Mouse (Mus musculus) forebrain, embryonic 15.5 days (tissue): ENCODE data around the gene Cnot3. TPM values are rescaled to one million over a fixed set of nuclear protein-coding genes. Genes with fewer than 3 reads are reported as not detected.
A peak's percentile ranks its signal among the peaks of the same experiment; 100 is the strongest.

Experiments
- ATAC-seq: fragments of 200-750 bp; cut with Nextera tagmentation; replicated peaks from 2 replicates; pipeline ENCODE4 v1.8.0; 2017; ENCODE audit warnings: mild to moderate bottlenecking, moderate TSS enrichment, moderate library complexity
- H3K27ac ChIP-seq: fragments of 300-500 bp; sonication (generic); replicated peaks from 2 replicates; pipeline ENCODE4 v1.5.1; 2015; ENCODE audit warnings: mild to moderate bottlenecking, inconsistent platforms
- H3K27me3 ChIP-seq: fragments of 300-500 bp; sonication (generic); 2 replicates; pipeline ENCODE4 v1.6.1; 2015; ENCODE audit warnings: inconsistent platforms
- H3K36me3 ChIP-seq: fragments of 300-500 bp; sonication (generic); 2 replicates; pipeline ENCODE4 v1.6.1; 2015; ENCODE audit warnings: mild to moderate bottlenecking, inconsistent platforms
- H3K4me1 ChIP-seq: fragments of 300-500 bp; sonication (generic); 2 replicates; pipeline ENCODE4 v1.6.1; 2015; ENCODE audit warnings: inconsistent platforms
- H3K4me2 ChIP-seq: fragments of 300-500 bp; sonication (generic); replicated peaks from 2 replicates; pipeline ENCODE4 v1.6.1; 2015; ENCODE audit warnings: mild to moderate bottlenecking, inconsistent platforms
- H3K4me3 ChIP-seq: fragments of 300-500 bp; sonication (generic); 2 replicates; pipeline ENCODE4 v1.5.1; 2015; ENCODE audit warnings: mild to moderate bottlenecking, inconsistent platforms
- H3K9ac ChIP-seq: fragments of 300-500 bp; sonication (generic); replicated peaks from 2 replicates; pipeline ENCODE4 v1.6.1; 2015; ENCODE audit warnings: mild to moderate bottlenecking, inconsistent platforms
- H3K9me3 ChIP-seq: fragments of 300-500 bp; sonication (generic); 2 replicates; pipeline ENCODE4 v1.6.1; 2016; ENCODE audit warnings: inconsistent platforms
- WGBS: fragments of 180-500 bp; shearing (Covaris S2); methylation state at CpG from one replicate; pipeline ENCODE4 v1.1.7; 2015; ENCODE audit warnings: mixed read lengths; 5-methylcytosine and 5-hydroxymethylcytosine counted together
- polyA plus RNA-seq: library from polyadenylated mRNA; unstranded; fragments of >200 nt; fragmentation: Nextera tagmentation; extraction: Ambion mirVana; gene quantifications from 2 replicates; pipeline ENCODE4 v1.2.1, GENCODE M21; 2015

The Cnot3 gene
- polyA plus RNA-seq, 1 experiment from 2014 or later, result 49.5 TPM

DNA sequence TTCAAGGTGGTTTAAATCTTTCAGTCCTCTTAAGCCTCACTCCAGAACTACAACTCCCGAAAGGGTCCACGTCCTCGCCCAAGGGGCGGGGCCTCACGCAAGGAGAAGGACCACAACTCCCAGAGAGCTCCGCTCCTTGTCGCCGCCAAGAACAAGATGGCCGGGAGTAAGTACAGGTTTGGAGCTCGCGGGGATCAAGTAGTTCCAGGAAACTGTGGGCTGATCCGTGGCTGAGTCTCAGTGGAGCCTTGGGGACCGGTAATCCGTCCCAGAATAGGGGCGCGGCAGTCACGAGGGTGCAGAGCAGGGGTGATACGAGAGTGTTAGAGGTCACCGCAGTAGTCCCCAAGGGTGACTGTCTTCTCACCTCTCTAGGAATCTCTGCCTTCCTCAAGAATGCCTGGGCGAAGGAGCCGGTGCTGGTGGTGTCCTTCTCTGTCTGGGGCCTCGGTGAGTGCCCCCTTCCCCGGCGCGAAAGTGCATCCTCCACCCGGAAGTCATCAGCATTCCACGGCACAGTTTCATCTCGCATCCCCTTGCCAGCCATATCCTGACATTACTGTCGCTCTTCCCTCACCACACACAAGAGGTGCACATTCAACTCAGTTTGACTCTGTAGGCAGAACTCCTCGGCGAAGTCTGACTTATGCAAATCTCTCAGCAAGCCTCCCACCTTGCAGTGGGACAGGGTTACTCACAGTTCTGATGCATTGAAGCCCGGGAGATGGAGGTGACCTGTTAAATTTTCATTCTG is 27.6 kb upstream of the Cnot3 start, which contains the start of gene Ndufa3:
Ndufa3 (plus strand) TSS at position 132 of the 754 bp plus-strand sequence.
- Histone ChIP-seq H3K36me3 (peaks cover 15% of the 10 kb centered on the region), H3K4me2 (peak within 1 kb of the TSS; percentile 73), H3K27me3 (no peaks in the 10 kb centered on the region), H3K9me3 (no peaks in the 10 kb centered on the region), H3K4me3 (peak within 1 kb of the TSS; percentile 62), H3K4me1 (peaks cover 14% of the 10 kb centered on the region), H3K27ac (peak within 1 kb of the TSS; percentile 50), H3K9ac (peak within 1 kb of the TSS; percentile 74)
- under 1% methylated on average over 32 of the region's 32 CpGs for WGBS
- ATAC-seq, result peak; percentile 98

DNA sequence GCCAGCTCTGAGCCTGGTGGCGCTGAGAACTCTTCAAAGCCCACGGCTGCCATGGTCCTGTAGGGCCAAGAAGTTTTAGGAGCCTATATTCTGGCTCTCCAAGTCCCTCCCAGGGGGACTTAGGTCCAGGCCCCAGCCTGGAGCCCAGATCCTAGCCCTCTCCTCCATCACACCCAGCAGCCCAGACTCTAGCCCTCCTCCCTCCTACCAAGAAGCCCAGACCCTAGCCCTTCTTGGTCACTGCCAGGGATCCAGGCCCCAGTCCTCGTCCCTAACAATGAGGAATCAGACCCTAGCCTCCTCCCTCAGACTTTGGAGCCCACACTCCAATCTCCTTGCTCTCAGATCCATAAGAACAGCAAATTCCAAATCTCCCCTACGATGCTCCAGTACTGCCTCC is 16.0 kb upstream of the Cnot3 start:
- H3K9me3 ChIP-seq, result no peaks in the 10 kb centered on the region
- H3K4me1 ChIP-seq, result peaks cover 30% of the 10 kb centered on the region
- H3K4me2 ChIP-seq, result peak overlapping the region; percentile 97
- peaks cover 18% of the 10 kb centered on the region for H3K36me3 ChIP-seq
- peak overlapping the region; percentile 88 for H3K4me3 ChIP-seq
- peak overlapping the region; percentile 82 for H3K9ac ChIP-seq
- peak overlapping the region; percentile 86 for H3K27ac ChIP-seq
- peak; percentile 60 for ATAC-seq
- WGBS, result 33% methylated on average over 4 of the region's 4 CpGs
- H3K27me3 ChIP-seq, result no peaks in the 10 kb centered on the region

DNA sequence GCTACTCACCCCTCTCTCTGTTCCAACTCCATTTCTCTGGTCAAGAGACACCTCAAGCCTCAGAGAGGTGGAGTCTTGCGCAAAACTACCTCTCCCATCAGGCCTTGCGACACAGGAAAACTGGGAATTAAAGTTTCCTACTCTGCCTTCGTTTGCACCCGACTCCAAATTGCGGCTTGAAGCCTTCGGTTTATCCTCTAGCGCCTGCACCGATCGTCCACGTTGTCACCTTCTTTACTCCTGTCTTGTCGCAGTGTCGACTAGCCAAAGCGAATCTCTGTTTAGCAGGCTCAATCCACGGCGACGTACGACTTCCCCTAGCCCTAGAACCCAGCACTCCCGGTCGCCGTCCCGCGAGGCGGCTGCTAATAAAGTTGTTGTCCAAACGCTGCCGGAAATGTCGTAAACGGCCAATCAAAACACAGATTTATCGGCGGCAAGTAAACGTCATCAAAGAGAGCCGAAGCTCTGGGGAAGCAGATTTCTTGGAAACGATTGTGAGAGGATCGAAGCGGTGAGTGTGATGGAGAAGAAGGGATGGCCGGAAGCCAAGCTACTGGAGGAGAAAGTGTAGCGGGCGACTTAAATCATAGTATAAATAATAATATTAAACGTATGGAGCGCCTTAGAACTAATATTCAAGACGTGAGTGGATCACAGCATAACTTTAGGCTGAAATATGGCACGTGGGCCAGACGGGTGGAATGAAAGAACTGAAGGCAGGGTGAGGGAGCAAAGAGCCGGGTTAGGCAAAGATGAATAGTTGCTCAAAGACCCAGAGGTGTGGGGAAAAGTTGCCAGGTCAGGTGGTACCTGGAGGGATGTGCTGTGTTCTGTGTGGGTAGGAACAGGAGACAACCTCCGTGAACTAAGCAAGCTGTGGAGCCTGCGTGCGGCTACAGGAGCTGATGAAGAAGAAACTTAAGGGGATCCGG is 15.3 kb upstream of the Cnot3 start, which contains the start of the genes Tfpt and Prpf31:
Tfpt (minus strand) TSS at position 387 of the 935 bp plus-strand sequence.
Prpf31 (plus strand) TSS at position 443 of the 935 bp plus-strand sequence.
- Histone ChIP-seq H3K27ac (peak within 1 kb of the TSS; percentile 86), H3K36me3 (peaks cover 18% of the 10 kb centered on the region), H3K4me2 (peak within 1 kb of the TSS; percentile 97), H3K4me3 (peak within 1 kb of the TSS; percentile 88), H3K27me3 (no peaks in the 10 kb centered on the region), H3K9ac (peak within 1 kb of the TSS; percentile 82), H3K4me1 (peaks cover 30% of the 10 kb centered on the region), H3K9me3 (no peaks in the 10 kb centered on the region)
- 1% methylated on average over 47 of the region's 47 CpGs for WGBS
- peak; percentile 90 for ATAC-seq

DNA sequence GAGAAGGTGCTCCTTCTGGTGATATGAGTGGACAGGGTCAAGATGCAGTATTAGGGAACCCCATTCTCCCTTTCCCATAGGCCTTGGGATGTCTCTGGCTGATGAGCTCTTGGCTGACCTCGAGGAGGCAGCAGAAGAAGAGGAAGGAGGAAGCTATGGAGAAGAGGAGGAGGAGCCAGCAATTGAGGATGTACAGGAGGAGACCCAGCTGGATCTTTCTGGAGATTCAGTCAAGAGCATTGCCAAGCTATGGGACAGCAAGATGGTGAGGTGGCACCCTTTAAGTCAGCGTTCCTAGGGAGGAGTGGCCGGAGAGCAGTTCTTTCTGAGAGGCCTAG is 14.6 kb upstream of the Cnot3 start:
- Histone ChIP-seq H3K4me3 (peak overlapping the region; percentile 88), H3K27me3 (no peaks in the 10 kb centered on the region), H3K36me3 (peaks cover 23% of the 10 kb centered on the region), H3K9me3 (no peaks in the 10 kb centered on the region), H3K27ac (no peak overlapping the region), H3K9ac (peak overlapping the region; percentile 82), H3K4me2 (peak overlapping the region; percentile 97), H3K4me1 (peaks cover 30% of the 10 kb centered on the region)
- 0 out of 2 replicates have a peak, but pooled peaks have one; percentile 7 for ATAC-seq
- WGBS, result 60% methylated on average over 3 of the region's 3 CpGs

DNA sequence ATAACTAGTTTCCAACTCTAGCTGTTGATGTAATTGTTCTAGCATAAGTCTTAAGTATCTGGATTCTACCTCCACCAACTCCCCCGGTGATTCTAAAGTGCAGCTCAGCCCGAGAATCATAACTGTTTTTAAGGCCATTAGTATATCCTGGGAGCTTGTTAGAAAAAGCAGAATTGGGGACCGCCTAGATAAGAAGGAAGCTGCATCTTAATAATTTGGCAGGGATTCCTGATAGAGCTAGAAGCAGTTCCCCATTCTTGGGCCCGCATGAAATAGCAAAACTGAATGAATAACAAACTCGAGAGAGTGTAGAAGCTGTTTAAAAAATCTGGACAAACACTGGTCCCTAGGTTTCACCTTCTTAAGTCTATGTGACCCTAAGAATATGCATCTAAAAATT is 1.7 kb upstream of the Cnot3 start:
- Histone ChIP-seq H3K9ac (no peak overlapping the region), H3K36me3 (peaks cover 28% of the 10 kb centered on the region), H3K4me1 (peaks cover 31% of the 10 kb centered on the region), H3K27me3 (no peaks in the 10 kb centered on the region), H3K4me3 (no peak overlapping the region), H3K9me3 (no peaks in the 10 kb centered on the region), H3K27ac (no peak overlapping the region), H3K4me2 (no peak overlapping the region)
- 75% methylated on average over 5 of the region's 5 CpGs for WGBS
- no peak for ATAC-seq

DNA sequence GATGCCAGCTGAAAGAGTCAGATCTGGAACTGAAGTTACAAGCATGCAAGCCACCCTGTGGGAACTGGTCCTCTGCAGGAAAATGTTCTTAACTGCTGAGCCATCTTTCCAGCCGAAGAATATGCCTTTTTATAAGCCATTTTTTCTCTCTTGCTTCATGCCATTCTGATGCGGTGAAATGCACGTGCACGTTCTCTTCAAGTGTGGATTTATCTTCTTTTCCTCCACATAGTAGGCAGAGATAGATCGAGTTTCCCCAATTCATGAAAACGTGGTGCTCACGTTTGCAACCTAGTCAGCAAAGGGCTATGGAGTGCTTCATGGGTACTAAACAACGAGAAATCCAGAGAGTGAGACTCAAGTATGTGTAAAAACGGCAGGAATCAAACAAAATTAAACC is 1.2 kb upstream of the Cnot3 start:
- Histone ChIP-seq H3K4me3 (peak overlapping the region; percentile 74), H3K9me3 (no peaks in the 10 kb centered on the region), H3K27me3 (no peaks in the 10 kb centered on the region), H3K27ac (no peak overlapping the region), H3K9ac (0 out of 2 replicates have a peak overlapping the region, but pooled peaks have one; percentile 27), H3K36me3 (peaks cover 24% of the 10 kb centered on the region), H3K4me2 (peak overlapping the region; percentile 71), H3K4me1 (peaks cover 35% of the 10 kb centered on the region)
- ATAC-seq, result no peak
- 21% methylated on average over 9 of the region's 9 CpGs for WGBS

DNA sequence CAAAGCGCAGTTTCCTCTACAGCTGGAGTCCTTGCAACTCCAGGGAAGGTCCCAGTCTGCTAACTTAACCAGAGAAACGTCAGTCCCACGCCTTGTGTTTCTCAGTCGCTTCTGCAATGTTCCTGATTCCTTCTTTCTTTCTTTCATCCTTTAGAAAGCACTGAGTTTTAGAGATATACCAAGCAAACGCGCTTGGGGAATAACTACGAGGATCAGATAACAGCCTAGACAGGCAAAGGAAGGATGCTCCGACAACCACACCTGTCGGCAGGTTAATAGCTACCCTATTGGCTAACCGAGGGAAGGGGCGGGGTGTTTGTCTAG is 758 bp upstream of the Cnot3 start:
- Histone ChIP-seq H3K4me2 (peak overlapping the region; percentile 71), H3K4me3 (peak overlapping the region; percentile 74), H3K9ac (peak overlapping the region; percentile 27; the same call in 1 of the 2 replicates), H3K4me1 (peaks cover 40% of the 10 kb centered on the region), H3K27ac (peak overlapping the region; percentile 73), H3K9me3 (no peaks in the 10 kb centered on the region), H3K27me3 (no peaks in the 10 kb centered on the region), H3K36me3 (peaks cover 21% of the 10 kb centered on the region)
- ATAC-seq, result peak; percentile 0; the same call in 1 of the 2 replicates
- WGBS, result under 1% methylated on average over 11 of the region's 11 CpGs

DNA sequence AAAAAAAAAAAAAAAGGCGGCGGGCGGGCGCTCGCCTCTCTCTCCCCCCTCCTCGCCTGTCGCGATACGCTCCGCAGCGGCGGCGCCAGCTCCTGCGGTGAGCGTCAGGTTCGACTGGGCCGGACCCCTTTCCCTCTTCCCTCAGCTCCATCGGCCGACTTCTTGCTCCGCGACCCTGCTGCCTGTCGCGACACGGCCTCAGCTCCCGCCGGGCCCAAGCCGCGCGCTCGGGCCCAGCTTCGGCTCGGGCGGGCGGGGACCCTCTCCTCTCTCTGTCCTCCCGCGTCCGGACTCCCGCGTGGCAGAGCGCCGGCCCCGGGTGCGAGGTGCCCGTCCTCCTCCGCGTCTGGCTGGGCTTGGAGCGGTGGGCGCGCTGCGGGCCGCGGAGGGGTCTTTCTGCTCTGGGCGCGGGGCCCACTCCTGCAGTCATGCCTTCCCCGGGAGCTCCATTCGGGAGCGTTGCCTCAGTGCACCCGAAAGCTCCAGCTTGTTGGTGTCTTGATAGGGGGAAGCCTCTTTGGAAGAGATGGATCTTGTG is 489 bp downstream of the Cnot3 start:
- Histone ChIP-seq H3K4me1 (peaks cover 40% of the 10 kb centered on the region), H3K27ac (peak overlapping the region; percentile 98), H3K4me2 (peak overlapping the region; percentile 76), H3K27me3 (no peaks in the 10 kb centered on the region), H3K4me3 (peak overlapping the region; percentile 74), H3K9ac (peak overlapping the region; percentile 93), H3K9me3 (no peaks in the 10 kb centered on the region), H3K36me3 (peaks cover 18% of the 10 kb centered on the region; the same call in 1 of the 2 replicates)
- WGBS, result under 1% methylated on average over 46 of the region's 58 CpGs
- peak; percentile 12 for ATAC-seq

DNA sequence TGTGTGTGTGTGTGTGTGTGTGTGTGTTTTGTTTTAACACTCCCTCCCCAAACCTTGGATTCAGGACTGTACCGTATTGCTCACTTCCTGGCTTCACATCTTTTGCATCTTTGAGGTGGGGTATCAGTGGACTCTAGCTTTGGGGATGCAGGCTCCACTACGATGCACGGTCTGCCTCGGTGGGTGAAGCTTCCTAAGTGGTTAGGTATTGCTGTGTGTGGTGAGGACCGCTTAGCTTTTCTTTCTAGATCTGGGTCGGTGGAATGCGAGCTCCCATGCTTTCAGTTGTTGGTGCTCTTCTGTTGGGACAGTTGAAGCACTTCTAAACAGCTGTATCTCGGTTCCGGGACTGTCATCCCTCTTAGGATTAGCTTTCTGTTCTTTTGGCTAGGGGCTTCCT is 1.1 kb downstream of the Cnot3 start:
- peaks cover 19% of the 10 kb centered on the region for H3K36me3 ChIP-seq
- peak overlapping the region; percentile 98 for H3K27ac ChIP-seq
- no peak for ATAC-seq
- H3K4me3 ChIP-seq, result peak overlapping the region; percentile 74
- H3K9ac ChIP-seq, result peak overlapping the region; percentile 93
- WGBS, result 20% methylated on average over 9 of the region's 9 CpGs
- peaks cover 40% of the 10 kb centered on the region for H3K4me1 ChIP-seq
- H3K27me3 ChIP-seq, result no peaks in the 10 kb centered on the region
- H3K4me2 ChIP-seq, result peak overlapping the region; percentile 76
- no peaks in the 10 kb centered on the region for H3K9me3 ChIP-seq

DNA sequence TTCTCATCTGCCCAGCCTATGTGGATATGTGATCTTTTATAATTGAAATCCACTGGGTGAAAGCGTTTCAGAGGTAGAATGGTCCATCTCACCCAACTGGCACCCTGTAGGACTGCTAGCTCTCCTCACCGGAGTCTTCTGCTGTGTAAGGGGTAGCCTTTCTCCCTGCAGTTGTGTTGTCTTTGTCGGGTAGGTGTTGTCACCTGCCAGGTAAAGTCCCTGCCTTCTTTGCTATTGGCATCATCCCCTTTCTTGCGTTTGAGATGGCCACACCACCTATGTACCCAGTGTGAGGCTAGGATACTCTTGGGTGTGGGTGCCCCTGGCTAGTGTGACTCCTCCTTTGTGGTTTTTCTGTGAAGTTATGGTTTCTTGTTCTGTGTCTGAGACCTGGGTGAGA is 1.6 kb downstream of the Cnot3 start:
- Histone ChIP-seq H3K9ac (peak overlapping the region; percentile 93), H3K27me3 (no peaks in the 10 kb centered on the region), H3K36me3 (peaks cover 20% of the 10 kb centered on the region), H3K4me2 (peak overlapping the region; percentile 76), H3K4me1 (peaks cover 40% of the 10 kb centered on the region), H3K27ac (0 out of 2 replicates have a peak overlapping the region, but pooled peaks have one; percentile 98), H3K4me3 (peak overlapping the region; percentile 74), H3K9me3 (no peaks in the 10 kb centered on the region)
- WGBS, result 72% methylated on average over 4 of the region's 4 CpGs
- no peak for ATAC-seq

DNA sequence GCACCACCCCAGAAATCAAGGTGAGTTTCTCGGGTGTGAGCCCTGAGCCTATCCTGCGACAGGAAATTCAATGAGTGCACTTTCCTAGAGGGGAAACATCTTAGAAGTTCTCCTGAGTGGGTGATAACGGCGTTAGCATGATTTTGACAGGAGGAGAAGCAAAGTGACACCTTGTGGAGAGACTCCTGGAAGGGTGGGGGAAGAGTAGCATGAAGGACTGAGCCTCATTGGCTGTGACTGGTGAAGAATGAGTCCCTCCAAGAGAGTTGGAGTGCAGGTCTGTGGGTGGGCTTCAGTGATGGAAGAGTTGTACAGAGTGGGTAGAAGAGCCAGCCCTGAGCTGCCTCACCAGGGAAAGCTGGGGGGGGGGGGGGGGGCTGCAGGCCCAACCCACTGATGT is 11.9 kb downstream of the Cnot3 start:
- Histone ChIP-seq H3K27me3 (no peaks in the 10 kb centered on the region), H3K4me2 (no peak overlapping the region), H3K4me3 (no peak overlapping the region), H3K9ac (no peak overlapping the region), H3K27ac (no peak overlapping the region), H3K4me1 (no peaks in the 10 kb centered on the region), H3K36me3 (peaks cover 99% of the 10 kb centered on the region), H3K9me3 (no peaks in the 10 kb centered on the region)
- 90% methylated on average over 4 of the region's 4 CpGs for WGBS
- ATAC-seq, result no peak; the same call in 1 of the 2 replicates
